Mouse (Mus musculus) neural tube, embryonic 13.5 days (tissue): ENCODE results near the gene Polh. TPM values are rescaled to one million over a fixed set of nuclear protein-coding genes. Genes with fewer than 3 reads are reported as not detected.

Experiments
- ATAC-seq: fragments of 200-750 bp; cut with Nextera tagmentation; 2 replicates; pipeline ENCODE4 v1.8.0; 2017; ENCODE audit warnings: low read depth, mild to moderate bottlenecking, moderate TSS enrichment, moderate library complexity
- H3K27ac ChIP-seq: fragments of 300-500 bp; sonication (generic); replicated peaks from 2 replicates; pipeline ENCODE4 v1.5.1; 2015; ENCODE audit warnings: moderate library complexity, mild to moderate bottlenecking, inconsistent platforms
- H3K27me3 ChIP-seq: fragments of 300-500 bp; sonication (generic); 2 replicates; pipeline ENCODE4 v1.6.1; 2015; ENCODE audit warnings: mild to moderate bottlenecking, inconsistent platforms
- H3K36me3 ChIP-seq: fragments of 300-500 bp; sonication (generic); 2 replicates; pipeline ENCODE4 v1.6.1; 2015; ENCODE audit warnings: mild to moderate bottlenecking, inconsistent platforms
- H3K4me1 ChIP-seq: fragments of 300-500 bp; sonication (generic); replicated peaks from 2 replicates; pipeline ENCODE4 v1.6.1; 2015; ENCODE audit warnings: inconsistent platforms
- H3K4me2 ChIP-seq: fragments of 300-500 bp; sonication (generic); 2 replicates; pipeline ENCODE4 v1.6.1; 2015; ENCODE audit warnings: inconsistent platforms, mild to moderate bottlenecking, moderate library complexity
- H3K4me3 ChIP-seq: fragments of 300-500 bp; sonication (generic); 2 replicates; pipeline ENCODE4 v1.5.1; 2015; ENCODE audit warnings: mild to moderate bottlenecking, inconsistent platforms
- H3K9ac ChIP-seq: fragments of 300-500 bp; sonication (generic); 2 replicates; pipeline ENCODE4 v1.6.1; 2015; ENCODE audit warnings: moderate library complexity, mild to moderate bottlenecking, inconsistent platforms
- H3K9me3 ChIP-seq: fragments of 300-500 bp; sonication (generic); 2 replicates; pipeline ENCODE4 v1.6.1; 2016; ENCODE audit warnings: inconsistent platforms
- WGBS: fragments of 180-500 bp; shearing (Covaris S2); methylation state at CpG from one replicate; pipeline ENCODE4 v1.1.7; 2015; 5-methylcytosine and 5-hydroxymethylcytosine counted together
- polyA plus RNA-seq: library from polyadenylated mRNA; unstranded; fragments of >200 nt; fragmentation: Nextera tagmentation; extraction: Ambion mirVana; gene quantifications from 2 replicates; pipeline ENCODE4 v1.2.1, GENCODE M21; 2015

The Polh gene
- polyA plus RNA-seq, 1 experiment from 2014 or later, result 8.4 TPM

GRCm38 (mm10) chr17:46236067-46236466 lies 33.6 kb upstream of the Polh start:
- 92% methylated on average over 1 of the region's 1 CpGs for WGBS
- no peak overlapping the region for H3K4me2 ChIP-seq
- no peaks in the 10 kb centered on the region for H3K4me1 ChIP-seq
- H3K9me3 ChIP-seq, result no peaks in the 10 kb centered on the region
- no peak overlapping the region for H3K27ac ChIP-seq
- H3K9ac ChIP-seq, result no peak overlapping the region
- no peak for ATAC-seq
- no peak overlapping the region for H3K4me3 ChIP-seq
- peaks cover 81% of the 10 kb centered on the region for H3K36me3 ChIP-seq
- no peaks in the 10 kb centered on the region for H3K27me3 ChIP-seq

- Histone ChIP-seq H3K9me3 (no peaks in the 10 kb centered on the region), H3K9ac (no peak overlapping the region), H3K36me3 (peaks cover 92% of the 10 kb centered on the region), H3K27ac (no peak overlapping the region), H3K4me1 (no peaks in the 10 kb centered on the region), H3K27me3 (no peaks in the 10 kb centered on the region), H3K4me3 (no peak overlapping the region), H3K4me2 (no peak overlapping the region)
- ATAC-seq, result no peak
- 90% methylated on average over 7 of the region's 7 CpGs for WGBS
These were observed 25.1 kb upstream of the Polh start for GRCm38 (mm10) chr17:46227576-46227975.

- ATAC-seq, result no peak
- Histone ChIP-seq H3K27me3 (no peaks in the 10 kb centered on the region), H3K4me1 (no peaks in the 10 kb centered on the region), H3K9ac (no peak overlapping the region), H3K9me3 (no peaks in the 10 kb centered on the region), H3K27ac (no peak overlapping the region), H3K36me3 (peaks cover 99% of the 10 kb centered on the region), H3K4me3 (no peak overlapping the region), H3K4me2 (no peak overlapping the region)
- WGBS, result 92% methylated on average over 3 of the region's 3 CpGs
These were observed 19.2 kb upstream of the Polh start for GRCm38 (mm10) chr17:46221601-46222000.

- Histone ChIP-seq H3K4me2 (no peak overlapping the region), H3K27me3 (no peaks in the 10 kb centered on the region), H3K9ac (no peak overlapping the region), H3K4me1 (no peaks in the 10 kb centered on the region), H3K4me3 (no peak overlapping the region), H3K27ac (no peak overlapping the region), H3K9me3 (no peaks in the 10 kb centered on the region), H3K36me3 (peaks cover 96% of the 10 kb centered on the region)
- no peak for ATAC-seq
- 94% methylated on average over 3 of the region's 3 CpGs for WGBS
These were observed 8.1 kb upstream of the Polh start for GRCm38 (mm10) chr17:46210550-46210949.

GRCm38 (mm10) chr17:46206676-46207075 lies 4.2 kb upstream of the Polh start:
- no peak overlapping the region for H3K27ac ChIP-seq
- no peaks in the 10 kb centered on the region for H3K27me3 ChIP-seq
- H3K36me3 ChIP-seq, result peaks cover 68% of the 10 kb centered on the region
- no peaks in the 10 kb centered on the region for H3K9me3 ChIP-seq
- no peak for ATAC-seq
- no peak overlapping the region for H3K9ac ChIP-seq
- H3K4me3 ChIP-seq, result no peak overlapping the region
- no peak overlapping the region for H3K4me2 ChIP-seq
- peaks cover 21% of the 10 kb centered on the region for H3K4me1 ChIP-seq

GRCm38 (mm10) chr17:46203078-46203477 lies 633 bp upstream of the Polh start:
- under 1% methylated on average over 20 of the region's 20 CpGs for WGBS
- H3K36me3 ChIP-seq, result peaks cover 44% of the 10 kb centered on the region
- H3K4me2 ChIP-seq, result peak overlapping the region; percentile 98
- peak overlapping the region; percentile 90 for H3K9ac ChIP-seq
- no peaks in the 10 kb centered on the region for H3K27me3 ChIP-seq
- H3K4me3 ChIP-seq, result peak overlapping the region; percentile 95
- no peaks in the 10 kb centered on the region for H3K9me3 ChIP-seq
- ATAC-seq, result no peak; the same call in 1 of the 2 replicates
- H3K4me1 ChIP-seq, result peaks cover 40% of the 10 kb centered on the region
- H3K27ac ChIP-seq, result peak overlapping the region; percentile 81

GRCm38 (mm10) chr17:46201151-46201550 lies 1.3 kb downstream of the Polh start:
- H3K27me3 ChIP-seq, result no peaks in the 10 kb centered on the region
- WGBS, result 75% methylated on average over 6 of the region's 6 CpGs
- no peak for ATAC-seq
- peaks cover 44% of the 10 kb centered on the region for H3K36me3 ChIP-seq
- H3K4me3 ChIP-seq, result peak overlapping the region; percentile 95
- H3K9me3 ChIP-seq, result no peaks in the 10 kb centered on the region
- H3K27ac ChIP-seq, result no peak overlapping the region
- peak overlapping the region; percentile 98 for H3K4me2 ChIP-seq
- peak overlapping the region; percentile 90 for H3K9ac ChIP-seq
- peaks cover 40% of the 10 kb centered on the region for H3K4me1 ChIP-seq

- no peaks in the 10 kb centered on the region for H3K4me1 ChIP-seq
- no peak for ATAC-seq
- peaks cover 91% of the 10 kb centered on the region for H3K36me3 ChIP-seq
- no peaks in the 10 kb centered on the region for H3K27me3 ChIP-seq
- no peak overlapping the region for H3K4me3 ChIP-seq
- H3K9ac ChIP-seq, result no peak overlapping the region
- 90% methylated on average over 2 of the region's 2 CpGs for WGBS
- no peaks in the 10 kb centered on the region for H3K9me3 ChIP-seq
- H3K27ac ChIP-seq, result no peak overlapping the region
- no peak overlapping the region for H3K4me2 ChIP-seq
These were observed 13.6 kb downstream of the Polh start for GRCm38 (mm10) chr17:46188829-46189228.

- H3K4me1 ChIP-seq, result no peaks in the 10 kb centered on the region
- no peak overlapping the region for H3K9ac ChIP-seq
- H3K4me3 ChIP-seq, result no peak overlapping the region
- no peak for ATAC-seq
- no peaks in the 10 kb centered on the region for H3K9me3 ChIP-seq
- no peak overlapping the region for H3K4me2 ChIP-seq
- no peaks in the 10 kb centered on the region for H3K27me3 ChIP-seq
- H3K27ac ChIP-seq, result no peak overlapping the region
- peaks cover 97% of the 10 kb centered on the region for H3K36me3 ChIP-seq
- WGBS, result 89% methylated on average over 4 of the region's 4 CpGs
These were observed 20.2 kb downstream of the Polh start for GRCm38 (mm10) chr17:46182273-46182672.

GRCm38 (mm10) chr17:46170538-46170937 lies 31.9 kb downstream of the Polh start:
- Histone ChIP-seq H3K4me3 (no peak overlapping the region), H3K9me3 (no peaks in the 10 kb centered on the region), H3K9ac (no peak overlapping the region), H3K4me2 (no peak overlapping the region), H3K36me3 (peaks cover 78% of the 10 kb centered on the region), H3K4me1 (no peaks in the 10 kb centered on the region), H3K27ac (no peak overlapping the region), H3K27me3 (no peaks in the 10 kb centered on the region)
- no peak for ATAC-seq
- WGBS, result 74% methylated on average over 3 of the region's 3 CpGs

- Histone ChIP-seq H3K9ac (no peak overlapping the region), H3K4me3 (no peak overlapping the region), H3K4me2 (no peak overlapping the region), H3K27me3 (no peaks in the 10 kb centered on the region), H3K27ac (no peak overlapping the region), H3K4me1 (no peaks in the 10 kb centered on the region), H3K36me3 (peaks cover 92% of the 10 kb centered on the region), H3K9me3 (no peaks in the 10 kb centered on the region)
- ATAC-seq, result no peak
- WGBS, result 93% methylated on average over 5 of the region's 5 CpGs
These were observed 33.7 kb downstream of the Polh start for GRCm38 (mm10) chr17:46168768-46169167.

- Histone ChIP-seq H3K4me2 (no peak overlapping the region), H3K9ac (no peak overlapping the region), H3K27me3 (no peaks in the 10 kb centered on the region), H3K4me3 (no peak overlapping the region), H3K36me3 (peaks cover 92% of the 10 kb centered on the region), H3K27ac (no peak overlapping the region), H3K9me3 (no peaks in the 10 kb centered on the region), H3K4me1 (peaks cover under 1% of the 10 kb centered on the region; the same call in 1 of the 2 replicates)
- ATAC-seq, result no peak
- WGBS, result 64% methylated on average over 5 of the region's 5 CpGs
These were observed 34.1 kb downstream of the Polh start for GRCm38 (mm10) chr17:46168318-46168717.

GRCm38 (mm10) chr17:46167014-46167413 lies 35.4 kb downstream of the Polh start:
- no peak overlapping the region for H3K9ac ChIP-seq
- H3K4me2 ChIP-seq, result no peak overlapping the region
- WGBS, result 84% methylated on average over 11 of the region's 11 CpGs
- H3K36me3 ChIP-seq, result peaks cover 79% of the 10 kb centered on the region
- no peaks in the 10 kb centered on the region for H3K9me3 ChIP-seq
- H3K4me1 ChIP-seq, result peaks cover 14% of the 10 kb centered on the region
- no peak overlapping the region for H3K27ac ChIP-seq
- no peaks in the 10 kb centered on the region for H3K27me3 ChIP-seq
- no peak for ATAC-seq
- no peak overlapping the region for H3K4me3 ChIP-seq
